Mouse (Mus musculus) megakaryocyte, embryonic 14.5 days (primary cell): ENCODE results near the gene Gm7029. TPM values are rescaled to one million over a fixed set of nuclear protein-coding genes. Genes with fewer than 3 reads are reported as not detected.
"Not testable (repeated sequence)": the region's sequence is repeated elsewhere in the genome, so short reads cannot be mapped to it uniquely, and the experiment has no call there.

Experiments used
- H3K27me3 ChIP-seq: replicated peaks from 2 replicates; pipeline ENCODE3; 2012; ENCODE audit warnings: inconsistent platforms
- H3K36me3 ChIP-seq: replicated peaks from 2 replicates; pipeline ENCODE3; 2012; ENCODE audit warnings: low read length, inconsistent platforms, mixed read lengths
- H3K4me1 ChIP-seq: 2 replicates; pipeline ENCODE4 v1.6.1; 2012; ENCODE audit warnings: inconsistent platforms
- H3K4me3 ChIP-seq: replicated peaks from 2 replicates; pipeline ENCODE3; 2012; ENCODE audit warnings: moderate library complexity, mild to moderate bottlenecking, inconsistent platforms
- H3K9me3 ChIP-seq: 2 replicates; pipeline ENCODE4 v1.6.1; 2012; ENCODE audit warnings: inconsistent platforms
- FLI1 ChIP-seq: IDR thresholded peaks from 2 replicates; pipeline ENCODE4 v1.6.1; 2012; ENCODE audit warnings: low read length, inconsistent platforms, mixed read lengths
- GATA1 ChIP-seq: IDR thresholded peaks from 3 replicates; pipeline ENCODE4 v1.6.1; 2012; ENCODE audit warnings: mixed read lengths, low read length, inconsistent platforms, borderline replicate concordance
- polyA plus RNA-seq: library from polyadenylated mRNA; stranded (reverse); fragments of >175 nt; gene quantifications from 2 replicates; pipeline ENCODE4 v1.2.3, GENCODE M21; 2012; ENCODE audit warnings: low replicate concordance; ENCODE audit not compliant: insufficient read depth

Gm7029 gene
- polyA plus RNA-seq, 1 experiment, result not detected

- H3K9me3 ChIP-seq, result no peaks in the 10 kb centered on the region
Measured at GRCm38 (mm10) chr17:33892429-33892828, 18.8 kb downstream of the Gm7029 start.

GRCm38 (mm10) chr17:33893011-33893410, 19.4 kb downstream of the Gm7029 start:
- H3K27me3 ChIP-seq, H3K36me3 ChIP-seq, H3K4me3 ChIP-seq, H3K9me3 ChIP-seq: not testable (repeated sequence)
- H3K4me1 ChIP-seq, result peaks cover 17% of the 10 kb centered on the region

More at GRCm38 (mm10) chr17:33892429-33892828, 18.8 kb downstream of the Gm7029 start:
- TF ChIP-seq FLI1 (no peak), GATA1 (no peak)
- Histone ChIP-seq H3K4me3 (no peak overlapping the region), H3K27me3 (no peaks in the 10 kb centered on the region), H3K4me1 (peaks cover 20% of the 10 kb centered on the region), H3K36me3 (no peaks in the 10 kb centered on the region)

GRCm38 (mm10) chr17:33897114-33897794, 23.6 kb downstream of the Gm7029 start:
- Histone ChIP-seq H3K36me3 (no peaks in the 10 kb centered on the region), H3K4me1 (peaks cover 20% of the 10 kb centered on the region), H3K27me3 (no peaks in the 10 kb centered on the region), H3K9me3 (no peaks in the 10 kb centered on the region), H3K4me3 (no peak overlapping the region)
- TF ChIP-seq FLI1 (no peak), GATA1 (no peak)

GRCm38 (mm10) chr17:33898193-33898592, 24.6 kb downstream of the Gm7029 start:
- H3K27me3 ChIP-seq, H3K36me3 ChIP-seq, H3K9me3 ChIP-seq, H3K4me3 ChIP-seq: not testable (repeated sequence)
- peaks cover 27% of the 10 kb centered on the region for H3K4me1 ChIP-seq

GRCm38 (mm10) chr17:33899642-33900041, 26.0 kb downstream of the Gm7029 start:
- no peaks in the 10 kb centered on the region for H3K36me3 ChIP-seq
- no peaks in the 10 kb centered on the region for H3K9me3 ChIP-seq
- peaks cover 36% of the 10 kb centered on the region for H3K4me1 ChIP-seq
- TF ChIP-seq FLI1 (no peak), GATA1 (no peak)
- H3K27me3 ChIP-seq, result no peaks in the 10 kb centered on the region
- no peak overlapping the region for H3K4me3 ChIP-seq

GRCm38 (mm10) chr17:33900281-33900988, 26.8 kb downstream of the Gm7029 start:
- Histone ChIP-seq H3K4me3 (no peak overlapping the region), H3K27me3 (no peaks in the 10 kb centered on the region), H3K4me1 (peaks cover 36% of the 10 kb centered on the region)

GRCm38 (mm10) chr17:33900989-33901314, 27.3 kb downstream of the Gm7029 start:
- TF ChIP-seq FLI1, result no peak
- no peak for TF ChIP-seq GATA1
- Histone ChIP-seq H3K4me3 (no peak overlapping the region), H3K9me3 (no peaks in the 10 kb centered on the region), H3K4me1 (peaks cover 36% of the 10 kb centered on the region), H3K36me3 (no peaks in the 10 kb centered on the region), H3K27me3 (no peaks in the 10 kb centered on the region)

More at GRCm38 (mm10) chr17:33900281-33900988, 26.8 kb downstream of the Gm7029 start:
- no peak for TF ChIP-seq GATA1
- TF ChIP-seq FLI1, result no peak
- no peaks in the 10 kb centered on the region for H3K36me3 ChIP-seq
- no peaks in the 10 kb centered on the region for H3K9me3 ChIP-seq

- TF ChIP-seq FLI1, result no peak
- no peak for TF ChIP-seq GATA1
- Histone ChIP-seq H3K9me3 (no peaks in the 10 kb centered on the region), H3K36me3 (no peaks in the 10 kb centered on the region), H3K4me3 (no peak overlapping the region), H3K4me1 (peaks cover 37% of the 10 kb centered on the region), H3K27me3 (no peaks in the 10 kb centered on the region)
Measured at GRCm38 (mm10) chr17:33901653-33902052, 28.0 kb downstream of the Gm7029 start.

- H3K9me3 ChIP-seq, result no peaks in the 10 kb centered on the region
- H3K4me1 ChIP-seq, result peaks cover 40% of the 10 kb centered on the region
- no peaks in the 10 kb centered on the region for H3K36me3 ChIP-seq
- H3K4me3 ChIP-seq, result no peak overlapping the region
- H3K27me3 ChIP-seq, result no peaks in the 10 kb centered on the region
- TF ChIP-seq FLI1 (no peak), GATA1 (no peak)
Measured at GRCm38 (mm10) chr17:33902079-33902478, 28.4 kb downstream of the Gm7029 start.

GRCm38 (mm10) chr17:33902491-33902890, 28.9 kb downstream of the Gm7029 start:
- Histone ChIP-seq H3K9me3 (no peaks in the 10 kb centered on the region), H3K4me3 (no peak overlapping the region), H3K4me1 (peaks cover 37% of the 10 kb centered on the region), H3K27me3 (no peaks in the 10 kb centered on the region), H3K36me3 (no peaks in the 10 kb centered on the region)
- TF ChIP-seq GATA1 (no peak), FLI1 (no peak)

- H3K36me3 ChIP-seq, H3K4me3 ChIP-seq, H3K9me3 ChIP-seq, H3K27me3 ChIP-seq: not testable (repeated sequence)
- H3K4me1 ChIP-seq, result peaks cover 45% of the 10 kb centered on the region
Measured at GRCm38 (mm10) chr17:33903911-33904651, 30.4 kb downstream of the Gm7029 start.

GRCm38 (mm10) chr17:33904835-33905234, 31.2 kb downstream of the Gm7029 start, which contains the start of gene Platr17:
TSS of gene Platr17 (plus strand) at chr17:33905135.
- not testable (repeated sequence) for H3K4me3 ChIP-seq, H3K27me3 ChIP-seq, H3K9me3 ChIP-seq, H3K36me3 ChIP-seq
- peaks cover 44% of the 10 kb centered on the region for H3K4me1 ChIP-seq
